Mouse (Mus musculus) kidney, postnatal 4 days (tissue): Measurements from ENCODE around the gene Plppr1.
A peak's percentile ranks its signal among the peaks of the same experiment; 100 is the strongest.

Source experiments
- DNase-seq, 2 experiments: peaks; one replicate each; pipeline ENCODE4 v3.0.0; 2021; ENCODE audit warnings: mixed read lengths in 2 of 2

Plppr1 gene

GRCm38 (mm10) chr4:49059021-49059401 is at the start of gene Plppr1:
Gene Plppr1 (plus strand): TSS chr4:49059273.
- DNase-seq = peak; percentile 76 to 83

GRCm38 (mm10) chr4:49016701-49017100 is 42.4 kb upstream of the Plppr1 start:
- no peak for DNase-seq

- no peak for DNase-seq
Observed at GRCm38 (mm10) chr4:49023221-49023620, 35.9 kb upstream of the Plppr1 start.

GRCm38 (mm10) chr4:49038311-49038710 is 20.8 kb upstream of the Plppr1 start:
- DNase-seq = no peak

- no peak for DNase-seq
Observed at GRCm38 (mm10) chr4:49039854-49040253, 19.2 kb upstream of the Plppr1 start.

- DNase-seq = no peak
Observed at GRCm38 (mm10) chr4:49041655-49042054, 17.4 kb upstream of the Plppr1 start.

- no peak for DNase-seq
Observed at GRCm38 (mm10) chr4:49050628-49051027, 8.4 kb upstream of the Plppr1 start.

GRCm38 (mm10) chr4:49057916-49058315 is 1.2 kb upstream of the Plppr1 start:
- no peak for DNase-seq

- no peak for DNase-seq
Observed at GRCm38 (mm10) chr4:49058557-49058956, 516 bp upstream of the Plppr1 start.

GRCm38 (mm10) chr4:49059402-49060381 is 619 bp downstream of the Plppr1 start:
- peak; percentile 56 to 73 for DNase-seq

GRCm38 (mm10) chr4:49069471-49069870 is 10.4 kb downstream of the Plppr1 start:
- DNase-seq = no peak

GRCm38 (mm10) chr4:49072886-49073285 is 13.8 kb downstream of the Plppr1 start:
- peak; percentile 36 to 50 for DNase-seq

- no peak for DNase-seq
Observed at GRCm38 (mm10) chr4:49075881-49076280, 16.8 kb downstream of the Plppr1 start.

GRCm38 (mm10) chr4:49079399-49079798 is 20.3 kb downstream of the Plppr1 start:
- DNase-seq = no peak

- no peak for DNase-seq
Observed at GRCm38 (mm10) chr4:49088205-49088604, 29.1 kb downstream of the Plppr1 start.

GRCm38 (mm10) chr4:49090461-49090860 is 31.4 kb downstream of the Plppr1 start:
- DNase-seq = no peak

GRCm38 (mm10) chr4:49099448-49099847 is 40.4 kb downstream of the Plppr1 start:
- no peak for DNase-seq

- DNase-seq = no peak
Observed at GRCm38 (mm10) chr4:49101934-49102768, 43.1 kb downstream of the Plppr1 start.

GRCm38 (mm10) chr4:49102769-49103193 is 43.7 kb downstream of the Plppr1 start:
- DNase-seq = no peak

GRCm38 (mm10) chr4:49104860-49105259 is 45.8 kb downstream of the Plppr1 start:
- peak; percentile 21 to 36 for DNase-seq

- peak; percentile 4 to 11 for DNase-seq
Observed at GRCm38 (mm10) chr4:49107895-49108294, 48.8 kb downstream of the Plppr1 start.

GRCm38 (mm10) chr4:49108371-49108770 is 49.3 kb downstream of the Plppr1 start:
- no peak for DNase-seq

GRCm38 (mm10) chr4:49109989-49110388 is 50.9 kb downstream of the Plppr1 start:
- DNase-seq = no peak
